Mouse (Mus musculus): ENCODE results near the gene Hcar2.

Hcar2 gene

DNA sequence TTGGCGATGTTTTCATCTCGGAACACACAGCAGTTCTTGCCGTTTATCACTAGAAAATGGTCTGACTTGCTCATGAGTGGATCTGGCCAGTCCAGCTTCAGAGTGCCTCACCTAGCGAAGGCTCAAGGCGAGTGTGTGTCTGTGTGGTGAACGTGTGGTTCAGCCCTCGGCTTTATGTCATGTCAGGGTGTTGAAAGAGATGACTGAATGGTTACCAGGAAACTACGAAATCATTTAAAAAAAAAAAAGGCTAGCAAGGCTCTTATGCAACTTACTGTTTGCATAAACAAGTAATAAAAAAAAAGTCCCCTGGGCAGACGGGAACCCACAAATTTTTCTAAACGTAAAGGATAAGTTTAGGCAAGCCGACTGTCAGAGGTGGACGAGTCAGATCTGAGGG lies at the start of gene Hcar2:
Gene Hcar2 (minus strand): TSS at position 135 of the 400 bp plus-strand sequence.
- DNase-seq = no peak

DNA sequence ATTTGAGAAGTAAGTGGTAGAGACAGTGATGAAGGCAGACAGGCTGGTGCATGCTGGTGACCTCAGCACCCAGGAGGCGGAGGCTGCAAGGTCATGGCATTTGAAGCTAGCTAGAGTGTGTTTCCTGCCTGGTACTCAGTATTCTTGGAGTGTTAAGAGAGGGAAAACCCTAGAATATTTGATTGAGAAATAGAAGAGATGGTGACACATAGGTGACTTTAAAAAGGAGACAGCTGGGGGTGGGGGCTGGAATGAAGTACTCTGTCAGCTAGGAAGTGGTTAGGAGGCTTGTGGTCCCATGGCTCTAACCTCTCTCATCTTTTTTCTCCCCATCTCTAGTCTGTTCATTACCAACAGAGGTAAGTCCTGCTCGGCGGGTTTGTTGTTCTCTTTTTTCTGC lies 49.6 kb upstream of the Hcar2 start:
- DNase-seq = no peak

DNA sequence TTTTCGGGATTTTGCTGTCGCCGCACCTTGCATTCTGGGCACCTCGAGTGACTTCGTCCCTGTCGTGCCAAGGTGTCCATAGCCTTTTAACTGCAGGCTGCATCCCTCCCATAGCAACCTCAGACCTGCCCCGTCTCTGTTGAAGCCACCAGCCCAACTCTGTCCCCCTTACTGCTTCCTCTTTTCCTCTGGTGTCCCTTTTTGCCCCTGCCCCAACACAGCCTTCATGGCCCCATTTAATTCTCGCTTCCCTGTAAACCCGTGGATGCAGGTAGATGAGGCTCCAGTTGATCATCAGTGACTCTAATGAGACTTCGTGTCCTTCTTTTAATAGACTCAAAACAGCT lies 42.3 kb upstream of the Hcar2 start:
- no peak for DNase-seq

DNA sequence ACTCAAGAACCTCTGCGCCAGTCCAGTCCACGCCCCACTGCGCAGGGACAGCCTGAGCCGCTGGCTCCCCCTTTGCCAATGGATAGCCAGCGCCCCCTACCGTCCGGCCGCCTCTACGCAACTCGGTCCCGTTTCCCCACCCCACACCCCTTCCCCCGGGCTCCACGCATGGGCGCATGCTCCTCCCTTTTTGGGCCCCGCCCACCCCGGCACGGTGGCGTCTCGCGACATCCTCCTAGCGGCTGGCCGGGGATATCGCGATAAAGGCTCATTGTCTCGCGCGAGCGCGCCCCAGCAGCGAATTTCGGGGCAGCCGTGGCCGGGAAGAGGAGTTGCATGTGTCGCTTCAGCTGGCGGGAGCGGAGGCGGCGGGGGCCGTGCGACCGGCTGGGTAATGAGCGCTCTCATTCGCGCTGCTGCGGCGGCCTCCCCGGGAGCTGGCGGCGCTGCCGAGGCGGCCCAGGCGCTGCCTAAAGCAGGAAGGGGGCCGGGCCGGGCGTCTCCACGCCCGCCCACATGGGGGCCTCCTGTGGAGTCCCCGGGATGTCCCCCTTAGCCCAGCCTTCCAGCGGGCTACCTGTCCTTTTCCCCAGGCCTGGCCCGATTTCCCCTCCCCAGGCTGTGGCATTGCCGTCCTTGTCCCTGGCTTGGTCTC lies 41.8 kb upstream of the Hcar2 start, which contains the start of gene Denr:
Gene Denr (plus strand): TSS at position 200 of the 655 bp plus-strand sequence.
- DNase-seq = peak; percentile 99

DNA sequence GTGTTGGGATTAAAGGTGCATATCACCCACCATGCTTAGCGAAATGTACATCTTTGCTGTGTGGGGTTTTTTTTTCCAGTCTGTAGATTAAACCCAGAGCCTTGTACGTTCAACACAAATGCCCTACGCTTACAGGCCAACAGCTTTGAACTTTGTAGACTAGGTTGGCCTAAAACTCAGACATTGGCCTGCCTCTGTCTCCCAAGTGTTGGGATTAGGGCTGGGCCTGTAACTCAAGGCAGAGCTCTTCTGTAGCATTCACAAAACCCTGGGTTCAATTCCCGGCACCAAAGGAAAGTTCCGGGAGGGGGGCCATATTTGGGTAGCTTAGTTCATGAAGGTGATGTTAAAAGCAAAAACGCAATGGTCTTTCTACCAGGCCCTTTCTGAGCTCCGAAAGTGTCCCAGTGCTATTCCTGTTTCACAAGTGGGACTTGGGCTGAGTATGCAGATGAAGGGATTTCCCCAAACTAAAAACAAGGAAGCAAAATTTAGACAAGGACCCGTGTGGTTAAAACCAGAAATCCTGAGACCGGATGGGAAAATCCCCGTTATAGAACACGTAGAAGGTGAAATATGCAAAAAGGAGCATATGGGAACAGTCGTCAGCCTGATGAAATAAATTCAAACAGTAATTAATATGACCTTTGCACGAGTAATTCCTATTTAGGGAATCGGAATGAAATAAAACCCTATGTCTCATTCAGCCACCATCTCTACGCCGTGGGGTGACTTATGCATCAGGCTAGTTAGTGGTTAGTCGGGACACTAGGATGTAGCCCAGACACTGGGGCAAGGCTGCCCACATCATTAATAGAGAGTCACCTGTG lies 41.1 kb upstream of the Hcar2 start:
- no peak for DNase-seq

DNA sequence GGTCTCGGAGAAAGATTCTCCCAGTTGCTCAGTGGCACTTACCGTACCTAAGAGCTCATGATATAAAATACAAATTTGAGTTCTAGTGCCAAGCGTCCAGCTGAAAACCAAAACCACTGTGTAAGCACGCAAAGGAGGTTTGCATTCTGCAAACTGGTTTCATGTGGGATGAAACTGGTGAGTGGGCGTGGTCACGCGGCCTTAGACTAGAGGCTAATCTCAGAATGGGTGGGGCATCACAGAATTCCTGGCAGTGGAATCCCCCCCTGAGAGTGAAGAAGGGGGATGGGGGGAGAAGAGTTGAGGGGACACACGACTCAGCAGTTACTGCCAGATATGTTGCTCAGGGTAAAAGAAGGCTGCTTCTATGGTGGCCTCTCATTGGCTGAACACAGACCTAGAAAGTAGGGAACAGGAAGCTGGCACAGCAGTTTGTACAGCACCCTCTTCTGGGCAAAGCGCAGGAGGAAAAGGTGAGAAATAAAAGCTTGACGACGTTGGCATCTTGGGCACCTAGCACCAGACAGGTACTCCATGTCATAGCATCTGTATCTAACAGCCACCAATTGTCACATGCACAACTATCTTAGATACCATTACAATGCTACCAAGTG lies 38.9 kb upstream of the Hcar2 start:
- no peak for DNase-seq

DNA sequence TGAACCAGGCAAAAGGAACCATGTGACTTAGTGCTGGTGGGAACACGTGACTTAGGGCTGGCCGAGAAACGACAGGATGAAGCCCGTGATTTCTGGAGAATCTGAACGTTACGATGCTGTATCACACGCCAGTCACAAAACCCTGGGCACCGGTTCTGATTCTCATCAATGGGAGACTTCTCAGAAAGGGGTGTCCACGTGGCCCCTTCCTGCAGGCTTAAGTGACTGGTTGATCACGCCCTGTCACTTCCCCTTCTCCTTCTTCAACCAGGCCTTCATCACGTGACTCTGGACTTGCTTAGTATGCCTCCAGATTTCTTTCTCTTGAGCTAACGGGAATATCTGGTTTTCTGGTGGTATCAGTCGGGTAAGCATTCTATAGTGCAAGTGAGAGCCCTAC lies 32.1 kb upstream of the Hcar2 start:
- no peak for DNase-seq

DNA sequence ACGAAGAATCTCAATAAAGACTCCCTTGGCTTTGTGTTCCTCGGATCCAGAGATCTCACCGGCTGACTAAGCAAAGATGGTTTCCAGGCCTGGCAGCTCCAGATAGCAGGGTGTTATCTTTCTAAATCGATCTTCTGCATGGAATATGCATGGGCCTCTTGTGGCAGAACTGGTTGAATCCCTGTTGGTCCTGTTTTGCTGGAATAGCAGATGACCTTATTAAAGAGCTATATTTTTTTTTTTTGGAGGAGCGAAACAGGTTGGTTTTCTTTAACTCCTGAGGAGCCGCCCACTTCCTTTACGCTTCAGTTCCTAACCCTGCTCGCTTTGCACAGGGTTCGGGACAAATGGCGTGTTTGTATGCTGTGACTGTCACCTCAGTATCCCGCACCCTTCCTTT lies 31.1 kb upstream of the Hcar2 start:
- DNase-seq = no peak

DNA sequence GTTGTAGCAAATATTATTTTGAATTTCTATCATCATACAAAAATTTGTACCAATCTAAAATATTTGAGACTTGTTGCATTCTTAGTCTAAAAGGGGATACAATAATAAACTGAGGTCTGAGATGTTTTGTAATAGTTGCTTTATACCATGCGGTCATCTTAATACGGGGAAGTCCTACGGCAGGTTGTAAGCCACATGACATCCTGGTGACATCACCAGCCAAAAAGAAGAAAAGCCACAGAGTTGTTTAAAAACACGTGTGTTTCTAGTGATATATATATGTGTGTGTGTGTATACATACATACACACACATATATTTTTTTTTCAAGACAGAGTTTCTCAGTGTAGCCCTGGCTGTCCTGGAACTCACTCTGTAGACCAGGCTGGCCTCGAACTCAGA lies 28.2 kb upstream of the Hcar2 start:
- DNase-seq = no peak

DNA sequence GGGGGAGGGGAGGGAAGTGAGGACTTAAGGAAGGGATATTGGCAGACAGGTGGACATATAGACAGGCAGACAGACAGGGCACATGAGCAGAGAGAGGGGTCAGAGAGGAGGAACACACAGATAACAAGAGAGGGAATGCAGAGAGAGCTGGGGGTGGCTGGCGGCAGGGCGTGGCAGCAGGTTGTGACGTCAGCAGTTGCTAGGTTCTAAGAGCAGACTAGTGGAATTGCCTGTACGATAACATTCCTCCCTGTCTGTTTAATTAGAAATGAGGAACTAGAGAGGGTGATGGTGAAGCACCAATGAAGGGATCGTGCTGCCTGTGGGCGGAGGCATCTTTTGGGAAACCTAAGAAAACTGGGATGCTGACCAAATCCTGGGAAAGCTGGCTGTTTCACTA lies 26.4 kb upstream of the Hcar2 start:
- DNase-seq = no peak

DNA sequence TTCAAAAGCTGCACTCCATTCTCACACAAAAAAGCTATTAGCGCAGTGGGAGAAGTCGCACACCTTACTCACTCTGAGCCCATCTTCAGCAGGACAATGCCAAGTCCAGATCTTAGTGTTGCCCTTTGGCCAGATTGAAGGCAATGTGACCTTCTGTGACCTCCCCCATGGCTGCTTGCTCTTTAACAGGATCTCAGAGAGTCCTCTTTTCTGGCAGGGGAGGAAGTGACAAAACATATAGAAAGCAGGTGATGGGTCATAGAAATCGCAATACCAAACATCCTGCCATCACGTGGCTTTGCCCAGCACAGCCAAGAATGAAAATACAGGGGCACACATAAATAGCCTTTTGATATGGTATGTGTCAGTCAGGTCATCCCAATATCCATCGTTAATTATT lies 25.7 kb upstream of the Hcar2 start:
- no peak for DNase-seq

DNA sequence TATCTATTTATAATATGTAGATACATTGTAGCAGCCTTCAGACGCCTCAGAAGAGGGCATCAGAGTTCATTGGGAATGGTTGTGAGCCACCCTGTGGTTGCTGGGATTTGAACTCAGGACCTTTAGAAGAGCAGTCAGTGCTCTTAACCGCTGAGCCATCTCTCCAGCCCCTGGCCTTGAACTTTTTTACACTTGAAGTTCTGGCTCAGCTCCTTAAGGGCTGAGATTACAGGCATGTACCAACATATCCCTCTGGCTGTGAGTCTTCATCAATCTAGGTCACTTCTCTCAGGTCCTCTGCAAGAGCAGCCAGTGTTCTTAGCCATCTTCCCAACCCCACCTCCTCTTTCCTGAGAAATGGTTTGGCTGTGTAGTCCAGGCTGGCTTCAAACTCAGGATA lies 25.0 kb upstream of the Hcar2 start:
- no peak for DNase-seq

DNA sequence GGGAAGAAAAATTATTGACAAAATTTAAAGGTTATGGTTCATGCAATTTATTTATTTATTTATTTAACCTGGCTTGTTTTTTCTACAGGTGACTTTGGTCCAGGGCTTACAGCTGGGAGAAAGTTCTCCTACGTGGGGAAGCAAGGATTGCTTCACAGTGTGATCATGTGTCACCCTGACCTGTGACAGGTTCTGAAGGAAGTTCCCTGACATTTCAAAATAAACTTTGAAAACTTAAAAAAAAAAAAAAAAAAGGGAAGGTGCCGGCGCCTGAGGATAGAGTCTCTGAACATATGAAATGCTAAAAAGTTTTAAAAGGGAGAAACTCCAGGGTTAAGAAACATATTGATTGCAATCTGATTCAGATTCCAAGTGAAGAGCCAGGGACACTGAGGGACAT lies 21.1 kb upstream of the Hcar2 start:
- no peak for DNase-seq

DNA sequence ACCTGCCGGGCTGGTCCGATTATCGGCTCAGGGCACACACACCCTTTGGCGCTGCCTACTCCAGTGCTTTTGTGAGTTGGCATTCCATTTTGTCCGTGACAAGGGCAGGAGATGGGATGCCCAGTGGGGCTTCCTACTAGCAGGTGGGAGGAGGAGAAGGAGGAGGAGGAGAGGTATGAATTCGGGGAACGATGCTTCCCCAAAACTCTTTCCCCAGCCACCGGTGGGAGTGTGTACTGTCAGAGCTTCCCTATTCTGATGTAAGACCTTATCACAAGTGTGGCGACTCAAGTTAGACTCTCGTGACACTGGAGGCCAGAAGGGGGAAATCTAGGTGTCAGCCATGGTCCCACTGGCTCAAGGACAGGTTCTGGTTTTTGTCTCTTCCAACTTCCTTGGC lies 19.0 kb upstream of the Hcar2 start:
- DNase-seq = no peak

DNA sequence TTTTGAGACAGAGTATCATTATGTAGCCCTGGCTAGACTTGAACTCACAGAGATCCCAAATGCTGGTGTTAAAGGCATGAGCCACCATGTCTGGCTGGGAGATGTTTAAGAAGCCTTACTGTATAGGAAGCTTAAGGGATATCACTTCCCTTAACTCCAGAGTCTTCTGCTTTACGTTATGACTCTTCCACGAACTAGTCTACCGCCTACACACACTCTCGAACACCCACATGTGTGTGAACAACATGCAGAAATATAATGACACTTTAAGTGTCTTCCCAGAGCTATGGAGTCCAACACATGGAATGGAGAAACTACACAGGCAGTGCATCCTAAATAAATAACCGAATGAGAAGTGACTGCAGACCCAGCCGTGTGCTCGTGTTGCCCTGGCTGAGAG lies 18.6 kb upstream of the Hcar2 start:
- DNase-seq = no peak

DNA sequence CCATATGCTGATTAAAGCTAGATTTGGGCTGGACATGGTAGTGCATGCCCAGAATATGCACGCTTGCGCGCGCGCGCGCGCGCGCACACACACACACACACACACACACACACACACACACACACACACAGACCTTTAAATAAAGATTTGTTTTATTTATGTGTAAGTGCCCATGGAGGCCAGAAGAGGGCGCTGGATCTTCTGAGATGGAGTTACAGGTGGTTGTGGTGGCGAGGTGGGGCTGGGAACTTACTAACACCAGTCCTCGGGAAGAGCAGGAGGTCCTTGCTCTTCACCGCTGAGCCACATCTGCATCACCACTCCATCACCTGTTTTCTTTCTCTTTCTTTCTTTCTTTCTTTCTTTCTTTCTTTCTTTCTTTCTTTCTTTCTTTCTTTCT lies 15.5 kb upstream of the Hcar2 start:
- no peak for DNase-seq

DNA sequence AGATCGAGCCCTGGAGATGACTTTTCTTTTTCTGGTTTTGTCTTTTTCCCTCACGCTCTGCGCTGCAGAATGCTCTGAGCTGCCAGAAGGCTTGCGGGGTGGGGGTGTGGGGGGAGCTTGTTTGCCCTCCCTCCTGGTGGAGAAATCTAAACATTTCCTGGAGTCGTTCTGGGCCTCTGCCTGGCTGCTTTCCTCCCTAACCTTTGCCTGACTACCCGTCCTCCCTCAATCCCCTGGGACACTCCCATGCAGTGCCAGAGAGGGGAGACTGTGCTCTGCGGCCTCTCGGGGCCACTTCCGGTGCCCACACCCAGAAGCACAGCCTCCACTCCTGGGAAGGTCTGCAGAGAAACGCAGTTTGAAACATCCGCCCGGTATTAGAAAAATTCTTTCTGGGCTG lies 14.6 kb upstream of the Hcar2 start, which contains the start of gene Hcar1:
Gene Hcar1 (minus strand): TSS at position 93 of the 400 bp plus-strand sequence.
- no peak for DNase-seq

DNA sequence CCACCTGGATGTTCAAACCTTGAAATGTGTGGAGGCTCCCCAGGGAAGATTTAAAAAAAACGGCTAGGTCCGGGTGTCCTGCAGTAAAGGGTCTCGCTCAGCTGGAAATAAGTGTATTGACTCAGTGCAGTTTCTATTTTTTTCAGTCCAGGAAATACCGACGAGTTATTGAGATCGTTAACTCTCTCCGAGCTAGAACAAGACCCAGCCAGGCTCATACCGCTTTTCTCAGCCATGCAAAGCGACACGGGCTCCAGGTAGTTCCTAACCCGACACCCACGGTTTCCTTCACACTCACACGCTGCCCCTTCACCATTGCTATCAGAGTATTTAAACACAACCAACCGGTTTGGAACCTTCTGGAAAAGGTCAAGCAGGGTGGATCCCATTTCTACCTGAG lies 12.8 kb upstream of the Hcar2 start:
- DNase-seq = no peak

DNA sequence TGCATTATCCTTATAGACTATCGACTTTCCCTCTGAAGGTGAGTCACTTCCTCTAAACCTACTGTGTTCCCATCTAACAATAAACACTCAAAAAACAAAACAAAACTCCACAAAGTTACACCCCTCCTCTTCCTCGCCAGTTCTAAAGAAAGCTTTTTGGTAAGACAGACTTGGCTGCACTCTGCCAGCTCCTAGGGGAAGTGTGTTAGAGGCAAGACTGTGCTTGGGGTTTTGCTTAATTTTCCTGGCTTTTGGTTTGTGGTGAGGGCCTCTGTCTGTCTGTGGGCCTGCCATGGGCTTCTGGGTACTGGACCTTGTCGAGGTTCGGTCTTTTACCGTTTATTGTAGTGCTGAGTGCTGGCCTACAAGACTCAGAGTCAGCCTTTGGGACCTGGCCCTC lies 8.9 kb upstream of the Hcar2 start:
- DNase-seq = no peak

DNA sequence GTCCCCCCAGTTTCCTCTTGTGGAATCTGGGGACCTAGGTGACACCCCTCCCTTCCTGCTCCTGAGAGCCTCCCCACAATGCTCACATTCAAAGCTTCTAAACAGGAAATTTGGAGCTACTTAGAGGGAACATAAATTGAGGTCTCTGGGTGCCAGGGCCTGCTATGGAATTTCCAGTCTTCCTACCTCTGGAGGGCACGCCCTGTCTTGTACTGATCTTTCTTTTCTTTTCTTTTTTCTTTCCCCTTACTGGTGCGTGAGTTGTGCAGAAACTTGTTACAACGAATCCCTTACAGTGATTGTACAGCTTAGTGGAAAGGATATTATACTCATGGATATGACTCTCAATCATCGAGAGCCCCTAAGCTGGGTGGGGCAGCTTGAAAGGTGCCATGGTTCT lies 4.3 kb upstream of the Hcar2 start:
- no peak for DNase-seq

DNA sequence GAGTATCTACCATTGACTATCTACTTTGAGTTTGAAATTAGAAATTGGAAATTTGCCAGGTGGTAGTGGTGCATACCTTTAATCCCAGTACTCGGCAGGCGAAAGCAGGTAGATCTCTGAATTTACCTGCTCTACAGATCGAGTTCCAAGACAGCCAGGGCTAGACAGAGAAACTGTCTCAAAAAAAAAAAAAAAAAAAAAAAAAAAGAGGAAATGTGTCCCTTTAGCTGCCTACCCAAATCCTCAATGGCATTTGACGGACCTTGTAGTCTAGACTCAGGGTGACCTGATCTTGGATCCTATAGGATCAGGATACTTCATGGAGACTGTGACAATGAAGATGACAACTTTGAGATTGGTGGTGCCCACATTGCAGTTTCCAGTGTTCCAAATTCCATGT lies 1.2 kb upstream of the Hcar2 start:
- no peak for DNase-seq

DNA sequence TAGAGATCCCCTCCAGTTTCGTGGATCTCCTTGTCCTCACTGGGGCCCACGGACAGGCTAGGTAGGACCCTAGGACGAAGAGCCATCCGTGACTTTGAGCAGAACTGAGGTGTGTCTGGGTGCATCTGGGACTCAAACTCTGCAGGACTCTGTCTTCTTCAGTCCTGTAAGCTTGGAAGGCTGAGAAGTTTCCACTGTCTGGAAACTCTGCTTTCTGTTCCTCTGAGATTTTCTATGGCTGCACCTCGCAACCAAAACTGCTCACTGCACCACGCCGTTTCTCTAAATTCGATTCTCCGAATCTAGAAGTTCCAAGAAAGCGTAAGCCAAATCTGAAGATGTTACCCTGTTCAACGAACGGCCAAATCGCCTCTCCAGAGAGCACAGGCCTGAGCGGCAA lies 1.4 kb downstream of the Hcar2 start:
- DNase-seq = no peak

DNA sequence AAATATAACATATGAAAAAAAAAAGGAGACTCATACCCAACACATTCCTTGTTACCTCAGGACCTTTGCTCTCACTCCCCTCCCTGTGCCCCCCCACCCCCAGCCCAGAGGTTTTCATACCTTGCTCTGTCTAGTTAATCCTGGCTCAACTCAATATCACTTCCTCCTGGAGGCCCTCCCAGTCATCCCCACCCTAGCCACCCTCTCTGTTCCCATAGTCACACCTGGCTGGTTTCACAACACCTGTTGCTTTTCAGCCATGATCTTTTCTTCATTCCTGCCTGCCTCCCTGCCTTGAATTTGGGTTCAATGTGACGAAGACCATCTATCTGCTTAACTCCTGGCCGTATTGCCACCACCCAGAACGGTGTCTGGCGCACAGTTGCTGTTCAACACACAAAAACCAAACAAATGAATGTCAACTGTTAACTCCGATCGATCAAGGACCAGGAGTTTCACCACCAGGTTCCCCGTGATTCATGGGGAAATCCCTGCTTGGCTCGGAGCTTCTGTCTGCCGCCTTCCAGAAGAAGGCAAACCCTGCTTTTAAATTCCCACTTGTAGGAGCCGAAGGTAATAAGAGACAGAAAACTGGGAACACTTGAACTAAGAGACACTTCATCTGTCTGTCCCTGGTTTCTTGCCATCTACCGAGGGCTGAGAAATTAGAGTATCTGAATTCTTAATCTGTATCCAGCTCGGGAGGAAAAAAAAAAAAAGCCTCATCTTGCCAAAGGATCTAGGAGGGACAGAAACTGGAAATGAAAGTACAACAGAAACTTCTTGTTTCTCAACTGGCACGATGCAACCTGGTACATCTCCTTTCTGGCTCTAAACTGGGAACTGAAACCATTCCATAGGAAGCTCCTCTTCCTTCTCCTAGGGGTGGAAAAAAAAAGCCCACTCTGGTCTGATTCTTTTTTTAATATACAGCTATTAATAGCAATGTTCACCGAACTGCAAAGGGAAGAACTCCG lies 2.6 kb downstream of the Hcar2 start:
- no peak for DNase-seq

Measured in cerebellum, adult 11 months (tissue).